Mouse (Mus musculus): Measurements from ENCODE around the gene Timm29.

The Timm29 gene

GRCm38 (mm10) chr9:21592703-21593121 is at the start of gene Timm29, which contains the start of gene Yipf2:
Gene Timm29, plus strand, starts transcription at chr9:21592722.
Gene Yipf2, minus strand, starts transcription at chr9:21592828.
- DNase-seq (ENCODE audit: low read depth) = peak; percentile 98

DNA sequence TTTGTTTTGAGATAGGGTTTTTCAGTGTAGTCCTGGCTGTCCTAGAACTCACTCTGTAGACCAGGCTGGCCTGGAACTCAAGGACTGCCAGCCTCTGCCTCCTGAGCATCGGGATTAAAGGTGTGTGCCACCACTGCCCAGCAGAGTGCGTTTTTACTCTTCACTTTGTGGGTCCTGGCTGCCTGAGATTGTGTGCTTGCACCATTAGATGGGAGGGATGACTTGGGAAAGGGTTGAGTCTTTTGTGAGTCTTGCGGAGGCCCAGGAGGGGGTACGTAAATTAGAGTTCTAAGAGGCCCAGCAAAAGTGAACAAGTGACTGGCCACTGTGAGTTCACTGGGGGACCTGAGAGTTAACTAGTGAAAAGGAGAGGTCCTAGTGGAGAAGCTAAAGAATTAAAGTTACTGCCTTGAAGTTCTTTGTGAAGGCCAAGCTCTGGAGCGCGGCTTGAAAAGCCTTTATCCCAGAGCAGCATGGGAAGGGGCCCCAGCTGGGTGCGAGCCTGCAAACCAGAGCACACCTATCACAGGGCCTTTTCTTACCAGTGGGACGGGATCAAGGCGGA is 47.1 kb upstream of the Timm29 start:
- DNase-seq (ENCODE audit: low read depth) = no peak

GRCm38 (mm10) chr9:21545916-21546788 is 46.4 kb upstream of the Timm29 start:
- peak; percentile 98 for DNase-seq (ENCODE audit: low read depth)

DNA sequence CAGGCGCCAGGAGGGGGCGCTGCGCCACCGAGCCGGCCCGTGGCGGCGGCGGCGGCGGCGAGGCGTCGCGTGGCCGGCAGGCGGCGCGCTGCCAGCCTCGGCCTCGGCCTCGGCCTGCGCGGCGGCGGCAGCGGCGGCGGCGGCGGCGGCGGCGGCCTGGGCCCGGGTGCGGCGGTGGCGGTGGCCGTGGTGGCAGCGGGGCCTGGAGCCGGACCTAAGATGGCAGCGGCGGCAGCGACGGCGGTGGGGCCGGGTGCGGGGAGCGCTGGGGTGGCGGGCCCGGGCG is 45.8 kb upstream of the Timm29 start, which contains the start of gene Carm1:
Gene Carm1, plus strand, starts transcription at position 106 of the 286 bp plus-strand sequence.
- no peak for DNase-seq (ENCODE audit: low read depth)

- peak; percentile 72 for DNase-seq (ENCODE audit: low read depth)
These were observed 45.2 kb upstream of the Timm29 start for GRCm38 (mm10) chr9:21547075-21547941.

GRCm38 (mm10) chr9:21551049-21551448 is 41.5 kb upstream of the Timm29 start:
- DNase-seq (ENCODE audit: low read depth) = no peak

GRCm38 (mm10) chr9:21553607-21554273 is 38.8 kb upstream of the Timm29 start:
- DNase-seq (ENCODE audit: low read depth) = no peak

GRCm38 (mm10) chr9:21555198-21555742 is 37.3 kb upstream of the Timm29 start:
- no peak for DNase-seq (ENCODE audit: low read depth)

DNA sequence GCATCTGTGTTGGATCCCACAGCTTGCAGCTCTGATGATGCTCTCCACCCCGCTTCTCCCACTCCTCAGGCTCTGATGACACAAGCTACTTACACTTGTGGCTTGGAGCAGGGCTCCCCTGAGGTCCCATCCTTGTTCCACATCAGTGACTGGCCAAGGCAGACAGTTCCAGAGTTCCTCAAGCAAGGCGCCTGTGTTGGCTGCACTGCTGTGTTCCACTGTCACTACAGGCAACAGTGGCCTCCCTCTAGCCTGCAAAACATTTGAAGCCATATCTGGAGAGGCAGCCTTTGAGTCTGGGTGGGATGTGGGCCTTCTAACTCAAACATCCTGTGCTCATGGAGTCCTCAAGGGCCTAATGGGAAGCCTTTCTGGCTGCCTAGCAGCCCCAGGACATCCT is 35.5 kb upstream of the Timm29 start:
- DNase-seq (ENCODE audit: low read depth) = no peak

GRCm38 (mm10) chr9:21557556-21557955 is 35.0 kb upstream of the Timm29 start:
- no peak for DNase-seq (ENCODE audit: low read depth)

DNA sequence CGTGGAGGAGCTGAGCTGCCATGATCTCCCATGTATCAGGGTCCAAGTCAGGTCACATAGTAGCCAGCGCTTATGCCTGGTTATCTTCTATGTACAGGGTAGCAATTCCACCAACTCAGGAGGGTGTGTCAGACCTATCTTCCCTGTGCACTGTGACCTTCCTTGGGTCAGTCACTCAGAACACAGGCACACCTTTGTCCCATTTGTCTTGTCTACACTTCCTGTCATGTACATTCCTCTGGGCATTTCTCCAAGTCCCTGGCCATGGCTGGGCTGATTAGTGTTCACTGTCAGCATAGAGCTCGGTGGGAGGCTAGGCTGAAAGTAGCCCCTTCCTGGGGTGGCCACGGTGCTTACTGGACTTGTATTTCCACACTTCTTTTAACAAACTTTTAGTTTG is 34.2 kb upstream of the Timm29 start:
- no peak for DNase-seq (ENCODE audit: low read depth)

- DNase-seq (ENCODE audit: low read depth) = no peak
These were observed 33.4 kb upstream of the Timm29 start for GRCm38 (mm10) chr9:21559151-21559550.

GRCm38 (mm10) chr9:21564420-21564819 is 28.1 kb upstream of the Timm29 start:
- DNase-seq (ENCODE audit: low read depth) = no peak

GRCm38 (mm10) chr9:21565004-21565586 is 27.4 kb upstream of the Timm29 start:
- DNase-seq (ENCODE audit: low read depth) = no peak

GRCm38 (mm10) chr9:21566538-21566937 is 26.0 kb upstream of the Timm29 start:
- no peak for DNase-seq (ENCODE audit: low read depth)

- peak; percentile 25 for DNase-seq (ENCODE audit: low read depth)
These were observed 25.5 kb upstream of the Timm29 start for GRCm38 (mm10) chr9:21567051-21567450.

DNA sequence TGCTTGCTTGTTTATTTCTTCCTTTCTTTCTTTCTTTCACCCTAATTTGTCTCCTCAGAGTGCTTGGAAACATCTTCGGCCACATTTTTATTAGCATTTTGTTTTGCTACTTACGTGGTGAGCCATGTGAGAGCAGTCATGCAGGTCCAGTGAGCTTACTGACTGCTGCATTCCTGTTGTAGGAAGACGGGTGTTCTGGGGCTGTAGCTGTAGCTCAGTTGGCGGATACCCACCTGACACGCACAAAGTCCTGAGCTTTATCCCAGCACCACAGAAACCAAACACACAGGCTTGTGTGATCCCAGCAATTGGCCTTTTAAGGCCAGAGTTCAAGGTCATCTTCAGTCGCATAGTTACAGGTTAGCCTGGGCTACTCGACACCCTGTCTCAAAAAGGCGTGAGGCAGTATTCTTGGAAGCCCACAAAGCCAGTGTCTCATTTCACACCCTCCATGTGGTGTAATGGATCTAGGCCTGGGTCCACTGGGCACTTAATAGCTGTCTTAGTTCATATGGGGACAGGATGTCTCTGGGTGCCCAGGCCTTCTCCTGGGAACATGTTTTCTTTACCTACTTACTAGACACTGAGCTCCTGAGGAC is 23.8 kb upstream of the Timm29 start:
- no peak for DNase-seq (ENCODE audit: low read depth)

DNA sequence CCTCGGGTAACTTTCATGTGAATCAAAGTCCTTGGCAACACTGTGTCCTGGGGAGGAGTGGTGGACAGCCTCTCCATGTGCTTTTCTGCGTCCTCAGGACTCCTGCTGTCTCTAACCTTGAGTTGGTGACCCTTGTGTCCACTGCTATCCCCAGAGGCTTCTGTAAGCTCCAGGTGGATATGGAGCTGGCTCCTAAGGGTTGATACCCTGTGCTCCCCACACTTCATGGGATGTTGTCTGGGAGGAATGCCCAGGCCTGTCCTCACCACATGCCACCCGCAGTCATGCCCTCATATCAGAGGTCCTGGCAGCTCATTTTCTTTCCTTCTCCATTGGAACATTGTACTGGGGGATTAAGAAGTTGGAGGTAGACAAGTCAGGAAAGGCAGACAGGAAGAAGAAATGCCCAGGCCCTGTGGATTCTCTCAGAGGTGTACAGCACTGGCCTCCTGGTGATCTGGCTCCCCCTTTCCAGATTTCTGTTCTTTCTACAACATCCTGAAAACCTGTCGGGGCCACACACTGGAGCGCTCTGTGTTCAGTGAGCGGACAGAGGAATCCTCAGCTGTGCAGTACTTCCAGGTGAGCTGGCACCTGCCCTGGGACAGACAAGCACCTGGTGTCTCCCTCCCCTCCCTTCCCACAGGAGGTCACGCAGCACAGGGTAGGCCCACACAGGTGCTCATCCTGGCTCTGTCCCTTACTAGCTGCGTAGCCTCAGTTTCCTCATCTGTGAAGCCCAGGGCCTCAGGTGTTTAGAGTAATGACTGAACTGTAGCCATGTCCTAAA is 18.3 kb upstream of the Timm29 start:
- no peak for DNase-seq (ENCODE audit: low read depth)

GRCm38 (mm10) chr9:21575253-21575652 is 17.3 kb upstream of the Timm29 start:
- DNase-seq (ENCODE audit: low read depth) = no peak

- DNase-seq (ENCODE audit: low read depth) = no peak
These were observed 16.2 kb upstream of the Timm29 start for GRCm38 (mm10) chr9:21576286-21576685.

All from induced T-regulatory cell, adult 2 months (primary cell).